Mouse (Mus musculus): Measurements from ENCODE around the gene Sel1l3.

- TF ChIP-seq CTCF (IDR thresholded peaks at IDR 0.05) (no peak), POLR2A (IDR thresholded peaks at IDR 0.05; ENCODE audit: insufficient read depth, low read depth, low read length) (no peak), EP300 (IDR thresholded peaks at IDR 0.05; ENCODE audit: insufficient read depth, low read depth, low read length) (no peak)
These were observed 74.6 kb downstream of the Sel1l3 start for GRCm38 (mm10) chr5:53139140-53139539.
